Mouse (Mus musculus): ENCODE data around the gene Tmem183a.

DNA sequence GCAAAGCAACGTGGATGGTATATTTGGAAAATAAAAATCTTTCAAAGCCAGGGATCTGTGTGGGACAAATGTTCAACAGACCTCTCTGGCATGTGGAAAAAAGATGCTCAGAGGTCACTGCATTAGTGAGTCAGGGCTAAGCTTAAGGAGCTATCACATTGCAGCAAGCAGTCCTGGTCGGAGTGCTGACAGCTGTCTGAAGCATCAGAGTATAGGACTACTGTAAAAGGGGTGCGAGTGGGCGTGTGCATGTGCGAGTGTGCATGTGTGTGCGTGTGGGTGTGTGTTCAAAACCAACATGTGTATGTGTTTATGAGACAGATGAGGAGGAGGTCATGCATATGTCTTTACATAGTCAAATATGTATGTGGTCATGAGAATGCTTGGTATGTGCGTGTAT is 22.6 kb downstream of the Tmem183a start:
- TF ChIP-seq CTCF (IDR thresholded peaks at IDR 0.05; ENCODE audit: extremely low read depth, insufficient read length, insufficient replicate concordance, low read depth, low read length) (no peak), POLR2A (IDR thresholded peaks at IDR 0.05; ENCODE audit: low read depth, low read length) (no peak)
